Mouse (Mus musculus) embryo, embryonic 10.5 days (tissue): ENCODE measurements around the gene Lsm7.
A peak's percentile ranks its signal among the peaks of the same experiment; 100 is the strongest.
"Not testable (repeated sequence)": the region's sequence is repeated elsewhere in the genome, so short reads cannot be mapped to it uniquely, and the experiment has no call there.

Experiments
- DNase-seq: peaks from one replicate; pipeline ENCODE4 v3.0.0-alpha.2; 2015; ENCODE audit warnings: low spot score

Gene Lsm7

GRCm38 (mm10) chr10:80836949-80837379, 18.0 kb downstream of the Lsm7 start:
- no peak for DNase-seq

DNA sequence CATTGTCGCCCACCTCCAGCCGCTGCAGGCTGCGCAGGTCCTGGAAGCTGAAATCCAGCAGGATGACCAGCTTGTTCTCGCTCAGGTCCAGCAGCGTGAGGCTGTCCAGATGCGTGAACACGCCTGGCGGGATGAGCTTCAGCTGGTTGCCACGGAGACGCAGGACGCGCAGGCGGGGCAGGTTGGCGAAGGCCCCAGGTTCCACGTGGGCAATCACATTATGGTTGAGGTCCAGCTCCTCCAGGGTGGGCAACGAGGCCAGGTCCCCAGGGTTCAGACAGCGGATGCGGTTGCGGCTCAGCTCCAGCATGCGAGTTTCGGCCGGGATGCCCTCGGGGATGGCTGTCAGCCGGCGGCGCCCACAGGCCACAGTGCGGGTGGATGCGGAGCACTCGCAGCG, 19.4 kb downstream of the Lsm7 start:
- DNase-seq = no peak

- DNase-seq = no peak
These were observed 22.2 kb downstream of the Lsm7 start for GRCm38 (mm10) chr10:80832818-80833217.

DNA sequence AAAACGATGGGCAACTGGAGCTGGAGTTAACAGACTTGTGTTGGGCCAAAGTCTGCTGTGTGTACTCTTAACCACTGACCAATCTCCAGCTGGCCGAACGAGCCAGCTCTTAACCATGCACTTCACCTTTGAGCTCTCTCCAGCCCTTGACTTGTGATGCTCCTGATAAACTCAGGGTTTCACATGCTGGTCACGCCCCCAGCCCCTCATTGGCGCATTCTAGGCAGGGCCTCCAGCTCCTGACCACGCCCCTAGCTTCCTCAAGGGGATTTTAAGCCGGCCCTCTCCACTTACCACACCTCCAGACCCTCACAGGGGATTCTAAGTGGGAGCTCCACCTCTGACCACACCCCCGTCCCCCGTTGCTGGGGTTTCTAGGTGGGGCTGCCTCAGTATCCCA, 23.9 kb downstream of the Lsm7 start:
- DNase-seq = peak; percentile 93

- DNase-seq = no peak
These were observed 25.4 kb downstream of the Lsm7 start for GRCm38 (mm10) chr10:80829359-80830278.

GRCm38 (mm10) chr10:80828587-80828986, 26.4 kb downstream of the Lsm7 start:
- DNase-seq = not testable (repeated sequence)

GRCm38 (mm10) chr10:80827870-80828420, 27.1 kb downstream of the Lsm7 start:
- DNase-seq = no peak

DNA sequence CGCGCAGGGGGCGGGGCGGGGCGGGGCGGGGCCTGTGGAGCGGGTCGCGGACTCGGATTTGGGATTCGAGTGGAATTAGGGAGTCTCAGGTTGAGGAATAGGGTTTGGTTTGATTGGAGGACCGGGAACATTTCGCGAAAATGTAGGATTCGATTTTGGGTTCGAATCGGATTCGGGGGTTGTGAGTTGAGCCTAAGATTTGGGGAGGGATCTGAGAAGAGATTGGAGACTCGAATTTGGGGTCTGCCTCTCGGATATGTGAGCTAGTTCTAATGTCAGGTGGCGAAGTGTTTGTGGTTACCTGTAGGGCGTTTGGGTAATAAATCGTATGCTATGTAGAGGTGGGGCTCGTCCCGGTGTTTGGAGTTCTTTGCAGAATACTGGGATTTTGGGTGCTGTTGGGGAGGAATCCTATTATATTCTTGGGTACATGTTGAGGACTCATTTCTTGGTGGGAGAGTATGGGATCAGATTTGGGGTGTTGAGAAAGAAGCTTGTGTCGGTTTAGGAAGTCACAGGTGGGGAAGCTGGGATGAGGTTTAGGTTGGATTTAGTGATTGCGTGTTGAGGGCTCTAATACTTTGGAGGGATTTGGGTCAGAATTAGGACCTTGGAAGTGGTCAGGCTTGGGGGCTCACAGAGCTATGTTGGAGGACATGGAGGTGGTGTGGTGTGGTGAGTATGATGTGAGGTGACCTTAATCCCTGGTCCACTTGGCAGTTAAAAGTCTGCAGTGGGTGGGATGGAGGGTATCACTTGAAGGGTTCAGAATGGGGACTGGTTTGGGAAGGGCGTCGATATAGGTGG, 27.7 kb downstream of the Lsm7 start:
- no peak for DNase-seq

DNA sequence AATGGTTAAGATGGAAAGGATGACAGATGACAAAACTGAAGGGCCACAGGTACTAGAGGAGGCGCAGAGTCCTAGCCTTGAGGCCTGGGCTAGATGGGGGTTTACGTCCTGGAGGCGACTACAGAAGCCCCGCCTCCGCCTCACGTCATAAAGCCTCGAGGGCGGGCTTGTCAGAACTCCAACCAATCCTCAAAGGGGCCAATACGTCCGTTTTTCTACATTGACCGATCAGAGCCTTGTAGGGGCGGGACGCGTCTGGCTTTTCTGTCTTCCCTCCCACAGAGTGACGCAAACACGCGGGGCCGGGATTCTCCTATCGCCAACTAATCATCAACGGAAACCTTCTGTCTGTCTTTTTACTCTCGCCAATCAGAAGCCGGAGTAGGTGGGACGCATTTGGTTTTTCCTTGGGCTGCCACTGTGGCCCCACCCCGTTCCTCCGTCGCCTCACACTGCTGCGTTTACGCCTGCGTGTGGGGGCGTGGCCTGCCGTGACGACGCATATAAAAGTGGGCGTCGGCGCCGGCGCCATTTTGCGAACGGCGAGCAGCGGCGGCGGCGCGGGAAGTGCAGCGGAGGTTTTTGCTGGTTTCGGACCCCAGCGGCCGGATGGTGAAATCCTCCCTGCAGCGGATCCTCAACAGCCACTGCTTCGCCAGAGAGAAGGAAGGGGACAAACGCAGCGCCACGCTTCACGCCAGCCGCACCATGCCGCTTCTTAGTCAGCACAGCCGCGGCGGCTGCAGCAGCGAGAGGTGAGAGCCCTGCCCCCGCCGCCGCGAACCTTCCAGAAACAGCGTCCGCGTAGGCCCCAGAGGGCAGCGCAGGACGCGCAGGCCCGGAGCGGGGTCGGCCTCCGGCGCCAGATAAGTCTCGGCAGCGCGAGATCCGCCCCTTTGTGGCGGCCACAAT, 28.6 kb downstream of the Lsm7 start, which contains the start of gene Oaz1:
TSS of gene Oaz1 (plus strand) at position 506 of the 912 bp plus-strand sequence.
- DNase-seq = peak; percentile 100

GRCm38 (mm10) chr10:80824827-80825226, 30.2 kb downstream of the Lsm7 start:
- DNase-seq = no peak

- DNase-seq = no peak
These were observed 31.0 kb downstream of the Lsm7 start for GRCm38 (mm10) chr10:80823847-80824643.

- no peak for DNase-seq
These were observed 31.7 kb downstream of the Lsm7 start for GRCm38 (mm10) chr10:80823316-80823715.

GRCm38 (mm10) chr10:80822528-80822927, 32.5 kb downstream of the Lsm7 start:
- DNase-seq = no peak

DNA sequence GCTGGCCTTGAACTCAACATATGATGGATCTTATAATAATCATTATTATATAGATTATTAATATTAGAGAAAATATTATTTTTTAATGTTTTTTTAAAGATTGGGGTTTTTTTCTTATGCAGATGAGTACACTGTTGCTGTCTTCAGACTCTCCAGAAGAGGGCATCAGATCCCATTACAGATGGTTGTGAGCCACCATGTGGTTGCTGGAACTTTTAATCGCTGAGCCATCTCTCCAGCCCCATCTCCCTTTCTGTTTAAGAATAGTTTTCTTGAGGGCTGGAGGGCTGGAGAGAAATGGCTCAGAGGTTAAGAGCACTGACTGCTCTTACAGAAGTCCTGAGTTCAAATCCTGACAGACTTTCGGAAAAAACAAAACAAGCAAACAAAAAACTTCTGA, 33.0 kb downstream of the Lsm7 start:
- peak; percentile 56 for DNase-seq

- no peak for DNase-seq
These were observed 35.6 kb downstream of the Lsm7 start for GRCm38 (mm10) chr10:80819406-80819805.

DNA sequence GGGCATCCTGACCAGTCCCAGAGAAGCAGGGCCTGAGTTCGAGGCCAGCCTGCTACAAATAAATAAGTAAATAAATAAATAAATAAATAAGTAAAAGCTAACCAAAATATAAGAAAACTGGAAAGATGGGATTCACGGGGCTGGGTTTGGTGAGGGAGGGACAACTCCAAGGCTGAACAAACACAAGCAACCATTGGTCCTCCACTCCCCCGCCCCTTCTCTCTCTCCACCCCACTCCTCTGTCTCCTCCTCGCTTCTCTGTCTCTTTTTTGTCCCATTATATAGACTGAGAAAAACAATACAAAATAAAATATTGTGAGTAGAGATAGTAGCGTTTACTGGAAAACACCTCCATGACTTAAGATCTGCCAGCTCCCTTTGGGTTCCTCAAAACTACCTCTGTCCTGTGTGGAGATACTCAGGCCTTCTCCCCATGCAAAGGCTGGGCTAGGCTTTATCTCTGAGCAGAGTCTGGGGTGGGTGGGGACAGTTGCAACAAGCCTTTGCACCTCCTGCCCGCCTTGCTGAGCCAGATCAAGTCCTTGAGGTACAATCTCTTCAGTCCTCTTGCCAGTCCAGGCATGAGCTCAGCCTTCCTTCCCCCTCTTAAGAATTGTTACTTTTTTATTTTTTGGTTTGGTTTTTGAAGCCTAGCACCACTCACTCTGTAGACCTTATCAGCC, 36.3 kb downstream of the Lsm7 start:
- DNase-seq = no peak

DNA sequence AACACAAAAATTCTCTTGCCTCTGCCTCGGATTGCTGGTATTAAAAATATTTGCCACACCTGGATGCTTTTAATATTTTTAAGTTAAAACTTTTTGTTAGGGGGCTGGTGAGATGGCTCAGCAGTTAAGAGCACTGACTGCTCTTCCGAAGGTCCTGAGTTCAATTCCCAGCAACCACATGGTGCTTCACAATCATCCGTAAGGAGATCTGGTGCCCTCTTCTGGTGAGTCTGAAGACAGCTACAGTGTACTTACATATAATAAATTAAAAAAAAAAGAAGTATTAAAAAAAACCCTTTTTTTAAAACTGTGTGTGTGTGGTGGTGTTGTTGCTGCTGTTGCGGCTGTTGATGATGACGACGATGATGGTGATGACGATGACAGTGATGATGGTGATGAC, 37.1 kb downstream of the Lsm7 start:
- not testable (repeated sequence) for DNase-seq

- DNase-seq = no peak
These were observed 37.8 kb downstream of the Lsm7 start for GRCm38 (mm10) chr10:80817164-80817563.

- not testable (repeated sequence) for DNase-seq
These were observed 38.7 kb downstream of the Lsm7 start for GRCm38 (mm10) chr10:80816303-80816702.

DNA sequence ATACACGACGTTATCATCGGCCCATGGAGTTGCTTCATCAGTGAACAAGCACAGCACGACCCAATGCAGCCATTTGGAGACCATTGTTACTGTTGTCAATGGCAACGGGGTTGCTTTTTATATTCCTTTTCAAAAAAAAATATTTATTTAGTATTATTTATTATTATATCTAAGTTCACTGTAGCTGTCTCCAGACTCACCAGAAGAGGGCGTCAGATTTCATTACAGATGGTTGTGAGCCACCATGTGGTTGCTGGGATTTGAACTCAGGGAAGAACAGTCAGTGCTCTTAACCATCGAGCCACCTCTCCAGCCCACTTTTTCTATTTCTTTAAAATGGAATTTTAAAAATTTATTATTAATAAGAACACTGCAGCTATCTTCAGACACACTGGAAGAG, 40.2 kb downstream of the Lsm7 start:
- DNase-seq = no peak
